Mouse (Mus musculus): Measurements from ENCODE around the gene Usp48.

- TF ChIP-seq HCFC1 (IDR thresholded peaks at IDR 0.05; ENCODE audit: low read depth, low read length) (no peak), CTCF (conservative IDR thresholded peaks at IDR 0.05 in 1 of 2, IDR thresholded peaks at IDR 0.05 in 1 of 2; ENCODE audit: low read depth in 2 of 2, low read length in 2 of 2) (peak in 1 of 2 experiments; percentile 71; a peak in 2 of 4 replicates), ZKSCAN1 (IDR thresholded peaks at IDR 0.05; ENCODE audit: borderline replicate concordance, low read depth, low read length) (no peak), POLR2A (IDR thresholded peaks at IDR 0.05; ENCODE audit: low read depth, low read length) (no peak), MAX (IDR thresholded peaks at IDR 0.05; ENCODE audit: low read length) (no peak), KAT2A (IDR thresholded peaks at IDR 0.05; ENCODE audit: insufficient replicate concordance, low read length) (no peak), ZC3H11A (IDR thresholded peaks at IDR 0.05; ENCODE audit: low read depth, low read length) (no peak), NELFE (IDR thresholded peaks at IDR 0.05; ENCODE audit: low read depth, low read length) (no peak), E2F4 (IDR thresholded peaks at IDR 0.05; ENCODE audit: insufficient replicate concordance, low read depth, low read length) (no peak), TBP (conservative IDR thresholded peaks at IDR 0.05; ENCODE audit: low read depth, low read length) (no peak), BHLHE40 (IDR thresholded peaks at IDR 0.05; ENCODE audit: low read depth, low read length) (0 out of 2 replicates have a peak, but pooled peaks have one; percentile 28)
Observed at GRCm38 (mm10) chr4:137578181-137578845, 15.2 kb upstream of the Usp48 start.
